Mouse (Mus musculus) hindbrain, embryonic 16.5 days (tissue): ENCODE results near the gene Ostm1. TPM values are rescaled to one million over a fixed set of nuclear protein-coding genes. Genes with fewer than 3 reads are reported as not detected.

Source experiments
- ATAC-seq: fragments of 200-750 bp; cut with Nextera tagmentation; 2 replicates; pipeline ENCODE4 v1.8.0; 2017; ENCODE audit warnings: moderate TSS enrichment, moderate library complexity
- H3K27ac ChIP-seq: fragments of 300-500 bp; sonication (generic); 2 replicates; pipeline ENCODE4 v1.5.1; 2014; ENCODE audit warnings: low read depth, mild to moderate bottlenecking, control low read depth, low read length, moderate library complexity
- H3K27me3 ChIP-seq: fragments of 300-500 bp; sonication (generic); replicated peaks from 2 replicates; pipeline ENCODE4 v1.6.1; 2014; ENCODE audit warnings: low read length; ENCODE audit not compliant: control insufficient read depth, insufficient read depth
- H3K36me3 ChIP-seq: fragments of 300-500 bp; sonication (generic); 2 replicates; pipeline ENCODE4 v1.6.1; 2014; ENCODE audit warnings: mild to moderate bottlenecking, low read length, moderate library complexity, mixed read lengths; ENCODE audit not compliant: control insufficient read depth, insufficient read depth
- H3K4me1 ChIP-seq: fragments of 300-500 bp; sonication (generic); 2 replicates; pipeline ENCODE4 v1.6.1; 2014; ENCODE audit warnings: low read depth, low read length; ENCODE audit not compliant: control insufficient read depth, insufficient read depth
- H3K4me2 ChIP-seq: fragments of 300-500 bp; sonication (generic); 2 replicates; pipeline ENCODE4 v1.6.1; 2014; ENCODE audit warnings: mild to moderate bottlenecking, low read length, control low read depth, moderate library complexity
- H3K4me3 ChIP-seq: fragments of 300-500 bp; sonication (generic); 2 replicates; pipeline ENCODE4 v1.5.1; 2014; ENCODE audit warnings: mild to moderate bottlenecking, low read length, control low read depth, moderate library complexity
- H3K9ac ChIP-seq: fragments of 300-500 bp; sonication (generic); 2 replicates; pipeline ENCODE4 v1.6.1; 2014; ENCODE audit warnings: low read depth, mild to moderate bottlenecking, control low read depth, low read length, moderate library complexity
- H3K9me3 ChIP-seq: fragments of 300-500 bp; sonication (generic); 2 replicates; pipeline ENCODE4 v1.6.1; 2014; ENCODE audit warnings: mild to moderate bottlenecking, low read length, moderate library complexity; ENCODE audit not compliant: control insufficient read depth
- WGBS: fragments of 180-500 bp; shearing (Covaris S2); extraction: QIAGEN DNeasy Blood & Tissue Kit; methylation state at CpG from one replicate; pipeline ENCODE4 v1.1.7; 2014; 5-methylcytosine and 5-hydroxymethylcytosine counted together
- polyA plus RNA-seq: library from polyadenylated mRNA; unstranded; fragments of >200 nt; fragmentation: Nextera tagmentation; extraction: Ambion mirVana; gene quantifications from 2 replicates; pipeline ENCODE4 v1.2.1, GENCODE M21; 2015

The Ostm1 gene
- polyA plus RNA-seq, 1 experiment from 2014 or later = 38.4 TPM

DNA sequence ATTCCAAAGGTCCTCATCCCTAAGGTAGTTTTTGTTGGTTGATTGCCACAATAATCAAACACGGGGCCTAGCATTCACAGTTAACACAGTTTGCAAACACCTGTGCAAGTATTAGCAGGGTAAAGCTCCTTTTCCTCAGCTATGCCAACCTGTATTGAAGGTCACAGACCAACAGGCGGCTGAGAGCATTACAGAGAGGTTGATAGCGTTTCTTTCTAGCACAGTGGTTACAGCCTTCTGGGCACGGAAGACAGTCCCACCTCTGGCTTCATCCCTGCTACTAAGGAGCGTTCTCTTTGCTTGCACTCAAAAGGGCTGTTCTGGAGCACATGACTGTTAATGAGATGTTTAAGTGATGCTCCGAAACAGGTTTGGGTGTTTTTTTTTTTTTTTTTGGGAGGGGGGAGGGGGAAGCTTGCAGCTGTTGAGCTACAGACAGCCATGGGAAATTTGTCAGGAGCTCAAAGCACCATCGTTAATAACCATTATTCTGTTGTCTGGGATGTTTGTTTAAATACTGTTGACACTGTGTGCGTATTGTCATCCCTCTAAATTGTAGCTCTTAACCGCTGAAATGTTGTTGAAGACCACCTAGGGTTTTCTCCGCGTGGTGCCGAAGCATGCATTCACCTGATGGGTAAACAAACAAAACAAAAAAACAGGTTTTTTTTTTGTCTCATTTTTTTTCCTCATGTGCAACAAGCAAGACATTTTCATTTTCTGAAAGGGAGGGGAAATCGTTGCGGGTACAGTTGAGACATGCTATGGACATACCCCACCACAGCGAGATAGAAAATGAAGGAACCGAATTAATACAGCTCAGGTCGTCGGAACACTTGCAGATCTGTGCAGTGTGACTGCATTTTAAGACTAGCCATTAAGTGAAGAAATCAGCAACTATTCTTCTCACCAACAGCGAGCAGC is 6.9 kb downstream of the Ostm1 start:
- Histone ChIP-seq H3K4me3 (no peak overlapping the region), H3K36me3 (no peaks in the 10 kb centered on the region), H3K4me2 (no peak overlapping the region), H3K27me3 (peaks cover 74% of the 10 kb centered on the region), H3K9ac (no peak overlapping the region), H3K27ac (no peak overlapping the region), H3K9me3 (0 out of 2 replicates have a peak, but pooled peaks cover 2% of the 10 kb centered on the region), H3K4me1 (peaks cover 6% of the 10 kb centered on the region; the same call in 1 of the 2 replicates)
- no peak for ATAC-seq
- WGBS = 2% methylated on average over 19 of the region's 19 CpGs

DNA sequence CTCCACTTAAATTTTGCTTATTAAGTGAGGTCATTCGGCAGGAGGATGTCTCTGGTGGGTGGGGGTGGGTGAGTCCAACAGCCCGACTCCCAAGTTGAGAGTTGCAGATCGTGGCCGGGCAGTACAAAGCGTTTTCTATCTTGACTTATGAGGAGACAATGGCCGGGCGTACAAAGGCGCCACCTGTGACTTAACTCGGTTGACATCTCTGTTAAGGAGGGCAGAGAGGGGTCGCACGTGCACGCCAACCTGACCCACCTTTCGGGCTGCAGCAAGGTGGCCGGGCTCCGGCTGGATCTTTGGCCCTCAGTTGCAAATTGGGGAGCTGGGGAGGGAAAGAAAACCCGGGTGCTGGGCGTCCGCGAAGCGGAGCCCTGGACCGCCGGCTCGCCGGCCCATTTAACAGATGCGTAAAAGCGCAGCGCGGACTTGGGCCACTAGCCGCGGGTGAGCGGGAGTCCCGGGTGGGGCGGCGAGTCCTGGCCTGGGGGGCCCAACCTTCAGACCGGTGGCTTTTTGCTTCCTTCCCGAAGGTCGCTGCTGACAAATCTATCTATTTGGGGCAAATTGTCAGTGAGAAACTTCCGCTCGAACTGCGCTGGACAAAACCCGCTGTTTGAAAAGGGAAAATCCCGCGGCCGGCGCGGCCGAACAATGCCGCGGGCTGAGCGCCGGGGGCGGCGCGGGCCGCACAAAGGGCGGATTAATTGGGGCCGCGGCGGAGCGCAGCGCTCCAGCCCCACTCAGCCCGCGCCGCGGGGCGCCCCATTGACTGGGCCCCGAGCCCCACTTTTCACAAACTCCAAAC is 7.8 kb downstream of the Ostm1 start:
- Histone ChIP-seq H3K4me2 (peak overlapping the region; percentile 43), H3K27ac (no peak overlapping the region), H3K9ac (no peak overlapping the region), H3K4me1 (peaks cover 6% of the 10 kb centered on the region; the same call in 1 of the 2 replicates), H3K36me3 (no peaks in the 10 kb centered on the region), H3K9me3 (0 out of 2 replicates have a peak, but pooled peaks cover 2% of the 10 kb centered on the region), H3K4me3 (peak overlapping the region; percentile 28), H3K27me3 (peaks cover 74% of the 10 kb centered on the region)
- WGBS = under 1% methylated on average over 67 of the region's 67 CpGs
- ATAC-seq = no peak

DNA sequence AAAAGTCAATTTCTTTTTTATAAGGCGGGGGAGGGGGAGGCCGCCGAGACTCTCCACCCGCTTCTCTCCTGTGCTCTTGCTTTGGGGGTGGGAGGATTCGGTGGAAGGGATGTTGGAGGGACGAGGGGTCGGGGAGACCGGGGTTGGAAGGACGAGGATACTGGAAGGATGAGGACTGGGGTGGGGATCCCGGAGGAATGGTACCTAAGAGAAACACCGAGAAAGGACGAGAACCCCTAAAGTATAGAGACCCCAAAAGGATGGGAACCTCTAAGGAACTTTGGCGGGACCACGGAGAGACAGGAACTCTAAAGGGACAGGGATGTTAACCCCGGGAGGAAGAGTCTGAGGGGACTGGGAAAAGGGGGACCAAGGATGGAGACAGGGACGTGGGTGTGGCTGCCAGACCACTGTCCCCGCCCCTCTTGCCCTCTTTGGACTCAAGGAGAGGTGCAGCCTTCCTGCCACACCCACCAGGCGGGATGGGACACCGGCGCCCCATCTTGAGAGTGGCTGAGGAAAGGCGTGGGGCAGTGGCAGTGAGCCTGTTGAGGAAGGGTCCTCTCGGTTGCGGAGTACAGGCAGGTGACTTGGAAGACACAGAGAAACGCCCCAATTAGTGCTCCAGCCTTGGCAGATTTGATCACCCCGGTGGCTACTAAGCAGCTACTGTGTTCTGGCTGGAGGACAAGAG is 8.5 kb downstream of the Ostm1 start:
- ATAC-seq = no peak

DNA sequence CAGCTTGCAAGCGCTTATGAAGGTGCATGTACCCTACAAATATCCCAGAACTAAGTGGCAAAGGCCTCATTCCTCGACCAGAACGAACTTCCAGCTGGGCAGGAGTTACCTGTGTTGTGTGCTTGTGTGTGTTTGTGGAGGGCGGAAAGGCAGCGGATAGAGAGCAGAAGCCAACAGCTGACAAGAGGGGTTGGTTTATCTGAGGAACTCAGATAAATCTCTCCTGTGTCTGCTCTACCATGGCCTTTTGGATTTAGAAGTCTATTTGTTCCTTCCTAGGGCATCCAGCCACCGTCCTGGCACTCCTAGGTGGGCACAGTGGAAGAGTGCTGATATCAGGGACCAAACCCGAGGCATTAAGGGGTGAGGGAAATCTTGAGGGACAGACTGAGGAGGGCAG is 9.6 kb downstream of the Ostm1 start:
- no peak for ATAC-seq
- Histone ChIP-seq H3K36me3 (no peaks in the 10 kb centered on the region), H3K27me3 (peaks cover 67% of the 10 kb centered on the region), H3K9me3 (0 out of 2 replicates have a peak, but pooled peaks cover 2% of the 10 kb centered on the region), H3K4me2 (no peak overlapping the region), H3K9ac (no peak overlapping the region), H3K4me3 (no peak overlapping the region), H3K4me1 (peaks cover 6% of the 10 kb centered on the region; the same call in 1 of the 2 replicates), H3K27ac (no peak overlapping the region)
- WGBS = 24% methylated on average over 7 of the region's 7 CpGs

More for the DNA sequence above, 8.5 kb downstream of the Ostm1 start:
- Histone ChIP-seq H3K36me3 (no peaks in the 10 kb centered on the region), H3K4me2 (peak overlapping the region; percentile 43), H3K9ac (no peak overlapping the region), H3K4me3 (peak overlapping the region; percentile 28), H3K27me3 (peaks cover 72% of the 10 kb centered on the region), H3K4me1 (peaks cover 6% of the 10 kb centered on the region; the same call in 1 of the 2 replicates), H3K9me3 (0 out of 2 replicates have a peak, but pooled peaks cover 2% of the 10 kb centered on the region), H3K27ac (no peak overlapping the region)
- under 1% methylated on average over 25 of the region's 25 CpGs for WGBS

DNA sequence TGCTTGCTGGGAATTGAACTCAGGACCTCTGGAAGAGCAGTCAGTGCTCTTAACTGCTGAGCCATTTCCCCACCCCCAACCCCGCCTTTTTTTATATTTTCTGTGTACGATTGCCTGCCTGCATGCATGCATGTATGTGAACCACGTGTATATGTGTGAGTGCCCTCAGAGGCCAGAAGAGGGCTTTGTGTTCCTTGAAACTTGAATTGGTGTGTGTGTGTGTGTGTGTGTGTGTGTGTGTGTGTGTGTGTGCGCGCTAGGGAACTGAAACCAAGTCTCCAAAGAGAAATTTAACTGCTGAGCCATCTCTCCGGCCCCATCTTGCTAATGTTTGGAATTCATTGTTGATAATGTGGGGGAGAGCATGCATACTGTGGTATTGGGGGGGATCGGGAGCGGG is 15.0 kb downstream of the Ostm1 start:
- Histone ChIP-seq H3K9me3 (0 out of 2 replicates have a peak, but pooled peaks cover 2% of the 10 kb centered on the region), H3K4me1 (no peaks in the 10 kb centered on the region), H3K4me3 (no peak overlapping the region), H3K4me2 (no peak overlapping the region), H3K27ac (no peak overlapping the region), H3K9ac (no peak overlapping the region), H3K36me3 (no peaks in the 10 kb centered on the region), H3K27me3 (peaks cover 29% of the 10 kb centered on the region)
- 84% methylated on average over 8 of the region's 8 CpGs for WGBS
- no peak for ATAC-seq

DNA sequence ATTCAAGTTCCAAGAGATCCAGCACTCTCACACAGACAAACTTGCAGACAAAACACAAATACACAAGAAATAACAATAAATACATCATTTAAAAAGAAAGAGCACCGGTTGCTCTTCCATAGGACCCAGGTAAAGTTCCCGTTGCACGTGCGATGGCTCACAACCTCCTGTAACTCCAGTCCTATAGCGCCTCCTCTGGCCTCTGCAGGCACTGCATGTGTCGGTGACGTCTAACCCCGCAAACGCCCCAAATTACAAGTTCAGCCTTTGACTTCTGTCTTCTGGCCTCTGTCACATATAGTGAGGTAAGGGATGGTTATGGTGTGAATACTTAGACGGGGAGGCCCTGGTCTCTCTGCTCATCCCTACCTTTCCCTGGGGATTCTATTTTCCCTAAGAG is 17.9 kb downstream of the Ostm1 start:
- H3K36me3 ChIP-seq = no peaks in the 10 kb centered on the region
- WGBS = 25% methylated on average over 10 of the region's 10 CpGs
- no peak overlapping the region for H3K4me2 ChIP-seq
- H3K4me3 ChIP-seq = no peak overlapping the region
- no peak overlapping the region for H3K27ac ChIP-seq
- no peaks in the 10 kb centered on the region for H3K4me1 ChIP-seq
- H3K9ac ChIP-seq = no peak overlapping the region
- H3K9me3 ChIP-seq = peaks cover 4% of the 10 kb centered on the region; the same call in 1 of the 2 replicates
- H3K27me3 ChIP-seq = peaks cover 5% of the 10 kb centered on the region
- ATAC-seq = no peak

DNA sequence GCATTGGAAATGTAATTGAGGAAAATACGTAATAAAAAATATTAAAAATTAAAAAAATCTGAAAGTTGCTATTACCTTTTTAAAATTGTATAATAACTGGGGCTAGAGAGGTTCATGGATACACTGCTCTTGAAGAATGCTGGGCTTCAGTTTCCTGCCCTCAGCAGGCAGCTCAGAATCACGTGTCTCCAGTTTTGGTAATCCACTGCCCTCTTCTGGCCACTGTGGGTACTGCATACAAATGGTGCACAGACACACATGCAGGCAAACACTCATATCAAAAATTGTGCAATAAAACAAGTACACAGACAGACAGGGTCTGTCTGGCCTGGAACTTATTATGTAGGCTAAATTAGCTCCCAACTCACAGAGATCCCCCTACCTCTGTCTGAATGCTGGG is 21.3 kb downstream of the Ostm1 start:
- H3K4me1 ChIP-seq = no peaks in the 10 kb centered on the region
- no peak overlapping the region for H3K9ac ChIP-seq
- peaks cover 2% of the 10 kb centered on the region for H3K27me3 ChIP-seq
- no peaks in the 10 kb centered on the region for H3K36me3 ChIP-seq
- no peak overlapping the region for H3K4me3 ChIP-seq
- no peak overlapping the region for H3K27ac ChIP-seq
- no peak for ATAC-seq
- 59% methylated on average over 2 of the region's 2 CpGs for WGBS
- no peak overlapping the region for H3K4me2 ChIP-seq
- H3K9me3 ChIP-seq = peaks cover 4% of the 10 kb centered on the region; the same call in 1 of the 2 replicates

DNA sequence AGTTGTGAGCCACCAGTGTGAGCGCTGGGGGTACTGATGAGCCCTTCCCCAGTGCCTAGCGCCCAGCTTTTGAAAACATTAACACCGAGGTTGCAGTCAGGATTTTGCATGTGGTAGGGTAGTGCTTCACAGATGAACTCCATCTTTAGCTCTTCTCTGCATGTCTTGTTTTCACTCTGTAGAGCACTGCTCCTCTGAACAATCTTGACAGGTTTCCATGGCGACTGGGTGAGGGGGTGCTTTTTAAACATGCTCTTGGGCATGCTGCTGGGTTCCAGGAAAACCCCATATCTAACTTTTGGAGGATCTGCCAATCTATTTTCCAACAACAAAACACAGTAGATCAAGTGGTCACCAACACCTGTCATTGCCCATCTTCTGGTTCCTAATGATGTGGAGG is 23.1 kb downstream of the Ostm1 start:
- Histone ChIP-seq H3K27ac (no peak overlapping the region), H3K4me2 (no peak overlapping the region), H3K9ac (no peak overlapping the region), H3K9me3 (peaks cover 4% of the 10 kb centered on the region; the same call in 1 of the 2 replicates), H3K27me3 (peaks cover 19% of the 10 kb centered on the region), H3K4me1 (no peaks in the 10 kb centered on the region), H3K4me3 (no peak overlapping the region), H3K36me3 (no peaks in the 10 kb centered on the region)
- ATAC-seq = no peak
- 70% methylated on average over 4 of the region's 4 CpGs for WGBS
